Mouse (Mus musculus): ENCODE results near the gene Hp1bp3.

Gene Hp1bp3

GRCm38 (mm10) chr4:138222396-138222795 is 6.3 kb downstream of the Hp1bp3 start:
- no peak for DNase-seq (ENCODE audit: low read depth, low spot score)

GRCm38 (mm10) chr4:138223623-138224022 is 7.5 kb downstream of the Hp1bp3 start:
- DNase-seq (ENCODE audit: low read depth, low spot score): no peak

- DNase-seq (ENCODE audit: low read depth, low spot score): no peak
Observed at GRCm38 (mm10) chr4:138246756-138247665, 30.9 kb downstream of the Hp1bp3 start.

GRCm38 (mm10) chr4:138250088-138250960 is 34.2 kb downstream of the Hp1bp3 start, which contains the start of the genes Sh2d5 and Kif17:
Gene Sh2d5 (plus strand): TSS chr4:138250403.
Gene Kif17 (plus strand): TSS chr4:138250435.
- peak; percentile 85 for DNase-seq (ENCODE audit: low read depth, low spot score)

GRCm38 (mm10) chr4:138251819-138252218 is 35.7 kb downstream of the Hp1bp3 start:
- DNase-seq (ENCODE audit: low read depth, low spot score): peak; percentile 79

GRCm38 (mm10) chr4:138252231-138252630 is 36.1 kb downstream of the Hp1bp3 start:
- no peak for DNase-seq (ENCODE audit: low read depth, low spot score)

- no peak for DNase-seq (ENCODE audit: low read depth, low spot score)
Observed at GRCm38 (mm10) chr4:138257116-138257687, 41.1 kb downstream of the Hp1bp3 start.

- DNase-seq (ENCODE audit: low read depth, low spot score): no peak
Observed at GRCm38 (mm10) chr4:138258663-138259062, 42.6 kb downstream of the Hp1bp3 start.

GRCm38 (mm10) chr4:138259482-138259881 is 43.4 kb downstream of the Hp1bp3 start:
- no peak for DNase-seq (ENCODE audit: low read depth, low spot score)

- DNase-seq (ENCODE audit: low read depth, low spot score): peak; percentile 93
Observed at GRCm38 (mm10) chr4:138261843-138262681, 46.0 kb downstream of the Hp1bp3 start.

GRCm38 (mm10) chr4:138267869-138268268 is 51.8 kb downstream of the Hp1bp3 start:
- no peak for DNase-seq (ENCODE audit: low read depth, low spot score)

- no peak for DNase-seq (ENCODE audit: low read depth, low spot score)
Observed at GRCm38 (mm10) chr4:138272011-138272997, 56.2 kb downstream of the Hp1bp3 start.

GRCm38 (mm10) chr4:138278346-138278745 is 62.2 kb downstream of the Hp1bp3 start:
- no peak for DNase-seq (ENCODE audit: low read depth, low spot score)

GRCm38 (mm10) chr4:138282834-138283233 is 66.7 kb downstream of the Hp1bp3 start:
- peak; percentile 90 for DNase-seq (ENCODE audit: low read depth, low spot score)

- no peak for DNase-seq (ENCODE audit: low read depth, low spot score)
Observed at GRCm38 (mm10) chr4:138286411-138286810, 70.3 kb downstream of the Hp1bp3 start.

GRCm38 (mm10) chr4:138288691-138289090 is 72.6 kb downstream of the Hp1bp3 start:
- DNase-seq (ENCODE audit: low read depth, low spot score): no peak

- no peak for DNase-seq (ENCODE audit: low read depth, low spot score)
Observed at GRCm38 (mm10) chr4:138292028-138292427, 75.9 kb downstream of the Hp1bp3 start.

GRCm38 (mm10) chr4:138293261-138293948 is 77.3 kb downstream of the Hp1bp3 start:
- DNase-seq (ENCODE audit: low read depth, low spot score): no peak

- DNase-seq (ENCODE audit: low read depth, low spot score): no peak
Observed at GRCm38 (mm10) chr4:138293949-138294550, 78.0 kb downstream of the Hp1bp3 start.
